Mouse (Mus musculus) adrenal gland, adult 18-20 months (tissue): ENCODE data around the gene Rad51d. TPM values are rescaled to one million over a fixed set of nuclear protein-coding genes. Genes with fewer than 3 reads are reported as not detected.
"Not testable (repeated sequence)": the region's sequence is repeated elsewhere in the genome, so short reads cannot be mapped to it uniquely, and the experiment has no call there.

Experiments used
- DNase-seq, 2 experiments: peaks; one replicate each; pipeline ENCODE4 v3.0.0; 2021 to 2022; ENCODE audit warnings: low spot score in 2 of 2
- total RNA-seq, 2 experiments: library from RNA; stranded (reverse); gene quantifications; 1 replicate in 1 of 2; 2 replicates in 1 of 2; pipeline ENCODE4 v1.2.3; 2021

Gene Rad51d
- total RNA-seq, 2 experiments from 2014 or later = 10.3 to 11.8 TPM

DNA sequence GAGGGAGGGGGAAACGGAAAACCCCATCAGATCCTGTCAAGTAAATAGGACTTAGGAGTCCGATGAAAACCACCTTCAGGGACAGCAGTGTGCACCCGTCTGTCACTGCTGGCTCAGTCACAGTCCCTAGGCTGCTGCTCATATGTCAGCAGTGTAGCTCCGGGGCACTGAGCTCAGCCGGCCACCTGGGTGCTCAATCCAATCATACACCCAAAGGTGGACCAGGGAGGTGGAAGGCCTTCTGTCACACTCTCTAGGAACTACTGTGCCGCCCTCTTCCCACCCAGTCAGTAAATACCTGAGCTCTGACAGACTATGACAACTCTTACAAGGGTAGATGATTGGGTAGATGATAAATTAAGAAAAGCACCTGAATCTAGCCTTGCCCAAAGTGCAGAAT, 29.7 kb downstream of the Rad51d start:
- DNase-seq = no peak

DNA sequence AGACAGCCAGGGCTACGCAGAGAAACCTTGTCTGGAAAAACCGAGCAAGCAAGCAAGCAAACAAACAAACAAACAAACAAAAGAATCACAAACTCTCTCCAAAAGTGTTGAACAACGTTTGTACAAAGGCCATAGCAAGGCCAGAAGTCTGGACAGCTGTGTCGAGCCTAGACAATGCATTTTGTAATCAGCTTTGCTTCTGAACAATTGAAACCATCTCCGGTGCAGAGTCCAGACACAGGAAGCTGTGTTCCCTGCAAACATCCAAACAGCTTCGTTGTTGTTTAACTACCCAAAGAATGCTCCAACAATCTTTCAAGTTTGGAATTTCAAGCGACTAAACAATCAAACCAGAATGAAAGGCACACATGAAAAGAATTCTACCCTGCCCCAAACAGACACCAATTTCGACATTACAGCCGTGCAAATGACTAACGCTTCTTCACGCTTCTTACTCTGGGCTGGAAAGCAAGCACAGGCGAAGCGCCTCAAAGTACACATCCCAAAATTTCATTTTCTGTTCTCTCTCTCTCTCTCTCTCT, 33.0 kb downstream of the Rad51d start:
- DNase-seq = no peak

GRCm38 (mm10) chr11:82856032-82856431, 34.4 kb downstream of the Rad51d start:
- no peak for DNase-seq

DNA sequence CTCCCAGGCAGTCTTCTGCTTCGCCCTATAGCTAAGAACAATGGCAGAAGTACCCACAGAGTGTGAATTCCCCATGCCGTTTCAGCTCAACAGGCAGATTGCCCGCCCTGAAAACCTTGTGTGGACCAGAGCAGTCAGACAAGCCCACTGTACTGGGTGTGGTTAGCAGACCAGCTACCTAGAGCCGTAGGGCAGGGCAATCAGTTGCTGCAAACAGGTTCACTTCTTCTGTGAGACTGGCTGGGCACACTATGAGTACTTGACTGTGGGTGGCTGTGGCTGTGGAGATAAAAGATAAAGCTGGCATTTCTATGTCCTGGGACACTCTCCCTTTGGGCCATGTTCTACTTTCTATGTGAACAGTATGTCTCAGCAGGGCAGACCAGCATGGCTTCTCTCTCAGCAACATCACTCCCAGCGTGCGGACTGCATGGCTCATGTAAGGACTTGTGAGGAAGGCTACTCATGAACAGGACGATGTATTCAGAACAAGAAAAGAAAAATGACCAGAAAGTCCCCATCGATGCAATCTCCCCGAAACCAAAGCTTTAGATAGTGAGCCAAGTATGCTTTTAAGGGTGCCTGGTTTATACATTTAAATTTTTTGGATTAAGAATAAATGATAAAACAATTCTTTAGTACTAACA, 35.0 kb downstream of the Rad51d start:
- no peak for DNase-seq

GRCm38 (mm10) chr11:82854111-82854510, 36.3 kb downstream of the Rad51d start:
- DNase-seq = no peak

GRCm38 (mm10) chr11:82852958-82853357, 37.5 kb downstream of the Rad51d start:
- DNase-seq = no peak

- no peak for DNase-seq
Measured at GRCm38 (mm10) chr11:82852540-82852939, 37.9 kb downstream of the Rad51d start.

- DNase-seq = no peak
Measured at GRCm38 (mm10) chr11:82852115-82852514, 38.3 kb downstream of the Rad51d start.

GRCm38 (mm10) chr11:82850259-82850658, 40.2 kb downstream of the Rad51d start:
- no peak for DNase-seq

- DNase-seq = no peak
Measured at GRCm38 (mm10) chr11:82847571-82848000, 42.8 kb downstream of the Rad51d start.

GRCm38 (mm10) chr11:82846938-82847337, 43.5 kb downstream of the Rad51d start:
- no peak for DNase-seq

- DNase-seq = no peak
Measured at GRCm38 (mm10) chr11:82846079-82846436, 44.4 kb downstream of the Rad51d start.

DNA sequence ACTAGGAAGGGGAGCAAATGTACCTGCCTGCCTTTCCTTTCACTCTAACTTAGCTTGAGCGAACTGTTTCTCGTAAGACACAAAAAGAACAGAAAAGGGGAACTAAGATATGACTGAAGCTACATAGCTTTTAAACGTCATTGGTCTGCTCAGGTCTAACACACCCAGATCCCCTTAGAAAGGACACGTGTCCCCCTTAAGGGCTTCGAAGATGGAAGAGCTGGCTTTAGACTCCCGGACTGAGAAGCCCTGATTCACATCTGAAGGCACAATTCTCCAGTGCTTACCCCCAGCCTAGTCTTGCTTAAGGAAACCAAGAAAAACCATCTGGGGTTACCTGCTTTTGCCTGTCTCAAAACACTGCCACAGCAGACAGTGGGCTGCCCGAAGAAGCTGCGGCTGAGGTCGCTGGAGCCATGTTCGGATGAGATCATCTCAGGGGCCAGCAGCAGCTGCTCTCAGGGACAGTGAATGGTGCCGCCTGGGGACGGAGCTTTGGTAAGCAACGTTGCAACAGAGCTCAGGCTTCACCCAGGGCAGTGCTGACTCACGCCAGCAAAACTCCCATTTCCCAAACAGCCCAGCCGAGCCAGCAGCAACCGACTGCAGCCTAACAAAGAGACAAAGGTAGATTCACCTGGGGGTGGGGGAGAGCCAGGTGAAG, 44.9 kb downstream of the Rad51d start:
- peak; percentile 60 to 63 for DNase-seq

DNA sequence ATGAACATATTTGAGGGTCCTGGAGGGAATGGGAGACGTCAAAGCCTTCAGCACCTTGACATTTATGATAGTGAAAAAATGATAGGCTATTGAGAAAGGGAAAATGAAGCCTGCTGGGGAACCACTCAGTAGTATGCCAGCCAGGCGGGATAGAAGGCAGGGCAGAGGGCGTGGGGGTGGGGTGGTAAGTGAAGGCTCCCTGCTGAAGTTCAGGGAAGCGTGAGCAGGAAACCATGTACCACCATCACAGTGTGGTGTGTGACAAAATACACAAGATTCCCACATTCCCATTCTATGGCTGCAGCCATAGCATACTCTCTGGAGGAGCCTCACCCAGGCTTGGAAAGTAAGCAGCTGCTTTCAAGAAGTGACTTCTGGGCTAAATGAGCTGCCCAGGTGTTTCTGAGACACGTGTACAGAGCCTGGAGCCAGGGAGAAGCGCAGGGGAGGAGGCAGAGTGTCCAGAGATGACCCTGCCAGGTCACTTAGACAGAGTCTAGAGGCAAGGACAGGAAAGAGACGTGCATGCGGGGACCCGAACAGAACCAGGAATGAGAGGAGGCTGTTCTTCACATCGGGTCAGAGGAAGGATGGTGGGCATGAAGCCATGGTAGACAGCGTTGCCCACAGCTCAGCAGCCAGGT, 45.5 kb downstream of the Rad51d start:
- peak in 1 of 2 experiments; percentile 4 for DNase-seq

GRCm38 (mm10) chr11:82838511-82838910, 51.9 kb downstream of the Rad51d start:
- DNase-seq = no peak

DNA sequence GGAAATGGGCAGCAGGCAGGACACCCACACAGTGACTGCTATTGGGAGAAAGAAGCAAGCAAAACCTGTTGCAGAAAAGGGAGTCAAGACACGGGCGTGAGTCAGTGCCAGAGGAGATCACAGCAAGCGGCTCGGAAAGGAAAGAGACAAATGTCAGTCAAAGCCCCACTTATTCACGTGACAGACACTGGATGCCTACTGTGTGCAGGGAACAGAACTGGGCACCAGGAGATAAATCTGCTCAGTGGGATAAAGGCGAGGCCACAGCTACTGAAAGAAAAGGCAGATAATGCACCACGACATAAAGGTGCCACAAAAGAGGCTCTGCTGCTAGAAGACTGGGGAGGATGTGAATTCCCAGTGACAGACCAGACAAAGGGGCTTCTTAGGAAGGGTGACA, 52.6 kb downstream of the Rad51d start:
- DNase-seq = no peak

GRCm38 (mm10) chr11:82837192-82837591, 53.2 kb downstream of the Rad51d start:
- no peak for DNase-seq

GRCm38 (mm10) chr11:82835616-82836432, 54.6 kb downstream of the Rad51d start:
- no peak for DNase-seq

DNA sequence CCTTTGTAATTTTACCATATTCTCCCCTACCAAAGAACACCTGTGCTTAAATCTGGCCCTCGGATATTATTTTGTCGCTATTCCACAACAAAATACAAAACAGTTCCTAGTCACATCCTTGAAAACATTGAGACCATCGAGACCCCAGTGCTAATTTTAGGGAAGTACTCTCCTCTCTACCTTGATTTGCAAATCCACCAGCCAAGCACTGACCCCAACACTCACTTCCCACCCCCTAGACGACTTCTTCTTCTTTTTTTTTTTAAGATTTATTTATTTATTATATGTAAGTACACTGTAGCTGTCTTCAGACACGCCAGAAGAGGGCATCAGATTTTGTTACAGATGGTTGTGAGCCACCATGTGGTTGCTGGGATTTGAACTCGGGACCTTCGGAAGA, 56.1 kb downstream of the Rad51d start:
- not testable (repeated sequence) for DNase-seq

DNA sequence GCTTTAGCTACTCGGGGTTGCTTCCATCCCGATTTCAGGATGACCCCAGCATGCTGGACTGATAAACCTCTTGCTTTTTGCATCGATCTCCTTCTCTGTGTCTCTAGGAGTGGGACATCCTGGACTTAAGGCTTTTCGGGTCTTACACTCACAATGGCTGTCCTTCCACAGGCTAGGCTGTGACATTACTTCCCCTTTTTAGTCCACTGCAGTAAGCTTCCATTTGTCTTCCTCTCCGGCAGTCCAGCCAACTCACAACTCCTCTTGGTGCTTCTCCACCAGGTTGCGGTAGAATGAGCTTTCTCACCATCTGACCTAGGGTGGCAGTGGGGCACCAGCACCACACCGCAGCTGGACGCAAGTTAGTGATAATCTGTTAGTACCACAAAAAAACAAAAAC, 56.5 kb downstream of the Rad51d start:
- DNase-seq = no peak

GRCm38 (mm10) chr11:82832402-82832801, 58.0 kb downstream of the Rad51d start:
- DNase-seq = not testable (repeated sequence)
